Mouse (Mus musculus): ENCODE measurements around the gene Stard3nl. TPM values are rescaled to one million over a fixed set of nuclear protein-coding genes. Genes with fewer than 3 reads are reported as not detected.

Gene Stard3nl
- total RNA-seq, 1 experiment from 2014 or later = 20.4 TPM

Other genes with a start within 250 kb of the Stard3nl start
- gene Epdr1, start 224.1 kb upstream of the Stard3nl start, total RNA-seq (2017) = not detected in 2 replicates
- not detected in 2 replicates for gene Sfrp4, start 227.3 kb upstream of the Stard3nl start, total RNA-seq (2017)

Measured in neutrophil, adult 5-6 weeks (primary cell).